8 mouse cellular contexts compared by ENCODE assay signal in the genomic region with DNA sequence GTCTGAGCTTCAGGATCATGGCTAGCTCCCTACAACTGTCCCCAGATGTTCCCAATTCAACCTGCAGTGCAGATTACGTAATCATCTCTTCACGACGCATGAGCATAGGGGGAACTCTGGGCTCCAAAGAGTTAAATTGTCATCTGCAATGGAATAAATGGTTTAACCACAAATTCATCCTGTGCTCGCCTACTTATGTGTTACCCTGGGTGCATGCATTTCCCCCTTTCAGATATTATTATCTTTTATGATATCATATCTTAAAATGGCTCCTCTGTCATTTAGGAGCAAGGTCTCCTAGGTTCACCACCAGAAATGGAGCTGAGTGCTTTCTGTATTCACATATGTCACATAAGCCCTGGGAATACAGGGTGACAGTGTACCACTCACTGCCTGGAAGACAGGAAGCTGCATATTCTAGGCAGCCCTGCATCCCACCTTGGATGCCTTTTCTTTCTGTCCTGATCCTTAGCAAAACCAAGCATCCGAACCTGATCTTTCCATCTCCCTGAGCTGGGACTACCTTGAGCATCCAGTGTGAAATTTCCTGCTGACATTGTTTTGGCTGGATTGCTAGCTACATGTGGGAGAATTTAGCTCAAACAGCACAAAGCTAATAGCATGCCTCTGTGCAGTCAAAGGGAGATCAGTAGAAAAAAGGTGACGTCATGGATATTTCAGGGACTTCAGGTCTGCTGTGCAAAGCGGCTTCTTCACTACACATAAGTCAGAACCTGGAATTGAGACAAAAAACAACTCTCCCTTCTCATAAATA.
DNase-seq lines count a peak whose midpoint lies in the region; ATAC-seq lines count a peak whose summit lies in the region.

No protein-coding gene starts in this region.

- WGBS in heart, embryonic 16.5 days = 60% methylated on average over 7 of the region's 7 CpGs
- WGBS in liver, embryonic 15.5 days (ENCODE audit: insufficient replicate concordance) = 24% methylated on average over 7 of the region's 7 CpGs

- no peak overlapping the region for H3K4me3 ChIP-seq in heart, embryonic 16.5 days (ENCODE audit: low read length)
- peak overlapping the region; percentile 22; the same call in 1 of the 2 replicates for H3K4me3 ChIP-seq in liver, embryonic 15.5 days (replicated peaks)

- intact Hi-C loops in heart, postnatal 10 days (cut with DNase I) = no loop called here

- H3K4me1 ChIP-seq in heart, embryonic 16.5 days (ENCODE audit: control insufficient read depth, insufficient read depth, low read length) = peaks cover 11% of the 10 kb centered on the region
- peaks cover 22% of the 10 kb centered on the region for H3K4me1 ChIP-seq in liver, embryonic 15.5 days (replicated peaks)

- H3K27ac ChIP-seq in heart, embryonic 16.5 days (ENCODE audit: low read length) = peak overlapping the region; percentile 31; the same call in 1 of the 2 replicates
- no peak overlapping the region for H3K27ac ChIP-seq in liver, embryonic 15.5 days (replicated peaks)

- no peaks in the 10 kb centered on the region for H3K36me3 ChIP-seq in heart, embryonic 16.5 days (ENCODE audit: control insufficient read depth, insufficient read depth)
- no peaks in the 10 kb centered on the region for H3K36me3 ChIP-seq in liver, embryonic 15.5 days (replicated peaks)

- peak overlapping the region; percentile 15 for H3K4me2 ChIP-seq in heart, embryonic 16.5 days (ENCODE audit: low read depth, low read length)
- peak overlapping the region; percentile 41 for H3K4me2 ChIP-seq in liver, embryonic 15.5 days

- ATAC-seq in heart, embryonic 16.5 days (replicated peaks; ENCODE audit: extremely low read depth, insufficient read depth, low FRiP score) = no peak
- no peak for ATAC-seq in liver, embryonic 15.5 days (ENCODE audit: insufficient read depth)
- no peak for ATAC-seq in erythroid progenitor cell, adult 5-6 weeks (replicated peaks; ENCODE audit: low FRiP score, poor library complexity, severe bottlenecking)

- no peaks in the 10 kb centered on the region for H3K9me3 ChIP-seq in heart, embryonic 16.5 days (replicated peaks; ENCODE audit: control insufficient read depth, low read length)
- H3K9me3 ChIP-seq in liver, embryonic 15.5 days (replicated peaks) = no peaks in the 10 kb centered on the region

- DNase-seq in heart, postnatal 10 days = no peak
- DNase-seq in thymus, postnatal 25 days = peak; percentile 25
- no peak for DNase-seq in thymus, postnatal 4 days
- no peak for DNase-seq in adrenal gland, adult 18-20 months (ENCODE audit: low spot score in 2 of 2)
- no peak for DNase-seq in frontal cortex, postnatal 25 days (ENCODE audit: low spot score in 2 of 2)

- no peak overlapping the region for H3K9ac ChIP-seq in heart, embryonic 16.5 days (ENCODE audit: low read length)
- no peak overlapping the region for H3K9ac ChIP-seq in liver, embryonic 15.5 days

- no peaks in the 10 kb centered on the region for H3K27me3 ChIP-seq in heart, embryonic 16.5 days (ENCODE audit: control insufficient read depth, insufficient read depth, low read length)
- no peaks in the 10 kb centered on the region for H3K27me3 ChIP-seq in liver, embryonic 15.5 days
